Mouse (Mus musculus): ENCODE measurements at regions not wholly inside any gene's neighbourhood (a gene's known extent, or its start where the extent isn't known, plus 50 kb on each side); places are given as distances from the start of the nearest gene placed in this dataset.
"Not testable (repeated sequence)": the region's sequence is repeated elsewhere in the genome, so short reads cannot be mapped to it uniquely, and the experiment has no call there.

DNA sequence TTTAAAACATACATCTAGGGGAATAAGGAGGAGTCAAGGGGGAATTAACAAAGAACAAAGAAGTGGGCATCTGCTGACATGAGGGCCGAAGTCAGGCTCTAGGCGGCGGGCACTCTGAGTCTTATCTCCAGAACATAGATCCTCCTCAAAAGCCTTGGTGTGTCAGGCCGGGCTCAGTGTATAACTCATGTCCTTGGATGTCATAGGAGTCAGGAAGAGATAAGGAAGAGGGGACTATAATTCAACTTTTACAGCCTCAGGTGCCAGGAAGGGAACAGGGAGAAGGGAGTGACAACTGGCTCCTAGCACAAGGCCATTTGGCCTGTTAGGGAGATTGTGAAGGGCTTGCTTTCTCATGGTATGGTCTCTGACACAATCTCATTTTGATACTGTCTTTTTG, 185.9 kb upstream of the Ube2e2 start:
- ATAC-seq (ENCODE audit: extremely low read depth, insufficient number of reproducible peaks, low FRiP score, low TSS enrichment): not testable (repeated sequence)

DNA sequence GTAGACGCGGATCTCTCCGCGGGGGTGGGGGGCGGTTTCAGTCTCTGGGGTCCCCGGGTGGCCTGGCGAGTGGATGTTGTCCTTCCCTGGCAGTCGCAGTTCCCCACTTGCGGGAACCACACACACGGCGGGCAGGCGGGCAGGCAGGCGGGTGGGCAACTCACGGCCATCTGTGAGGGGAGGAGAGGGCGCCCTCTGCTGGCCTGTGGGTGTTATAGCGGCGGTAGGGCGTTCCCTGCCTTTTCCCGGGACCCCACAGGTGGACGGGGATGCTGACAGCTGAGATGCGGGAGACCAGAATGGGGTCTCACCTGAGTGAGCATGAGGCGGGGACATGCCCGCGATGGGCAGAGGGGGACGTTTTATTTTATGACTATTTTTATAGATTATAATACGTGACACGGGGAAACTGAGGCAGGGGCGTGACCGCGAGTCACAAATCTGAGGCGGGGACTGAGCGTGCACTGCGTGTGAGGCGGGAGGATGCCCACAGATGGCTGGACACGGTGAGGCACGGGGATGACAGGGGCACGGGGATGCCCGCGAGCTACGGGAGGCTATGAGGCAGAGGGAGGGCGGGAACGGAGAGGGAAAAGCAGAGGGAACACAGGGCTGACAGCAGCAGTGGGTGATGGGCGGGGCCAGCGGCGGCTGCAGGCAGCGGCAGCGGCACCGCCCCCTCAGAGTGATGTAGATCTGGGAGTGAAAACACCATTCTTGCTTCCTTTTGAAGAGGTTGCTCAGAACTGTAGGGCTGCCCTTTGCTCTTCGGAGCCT, 148.1 kb upstream of the Ube2e2 start:
- no peak for ATAC-seq (ENCODE audit: extremely low read depth, insufficient number of reproducible peaks, low FRiP score, low TSS enrichment)
- peak overlapping the region; percentile 77 for H3K4me2 ChIP-seq
- H3K36me3 ChIP-seq: no peaks in the 10 kb centered on the region
- H3K4me1 ChIP-seq: peaks cover 8% of the 10 kb centered on the region
- no peaks in the 10 kb centered on the region for H3K9me3 ChIP-seq
- 3% methylated on average over 49 of the region's 49 CpGs for WGBS
- H3K9ac ChIP-seq: peak overlapping the region; percentile 75
- peak overlapping the region; percentile 49 for H3K4me3 ChIP-seq
- H3K27me3 ChIP-seq (replicated peaks): no peaks in the 10 kb centered on the region
- H3K27ac ChIP-seq (replicated peaks): no peak overlapping the region

More for the DNA sequence above, 185.9 kb upstream of the Ube2e2 start:
- not testable (repeated sequence) for H3K4me2 ChIP-seq; H3K27ac ChIP-seq (replicated peaks); H3K4me3 ChIP-seq; H3K4me1 ChIP-seq; H3K36me3 ChIP-seq; H3K27me3 ChIP-seq (replicated peaks); H3K9ac ChIP-seq
- WGBS: 76% methylated on average over 4 of the region's 4 CpGs
- peaks cover 27% of the 10 kb centered on the region; the same call in 1 of the 2 replicates for H3K9me3 ChIP-seq

DNA sequence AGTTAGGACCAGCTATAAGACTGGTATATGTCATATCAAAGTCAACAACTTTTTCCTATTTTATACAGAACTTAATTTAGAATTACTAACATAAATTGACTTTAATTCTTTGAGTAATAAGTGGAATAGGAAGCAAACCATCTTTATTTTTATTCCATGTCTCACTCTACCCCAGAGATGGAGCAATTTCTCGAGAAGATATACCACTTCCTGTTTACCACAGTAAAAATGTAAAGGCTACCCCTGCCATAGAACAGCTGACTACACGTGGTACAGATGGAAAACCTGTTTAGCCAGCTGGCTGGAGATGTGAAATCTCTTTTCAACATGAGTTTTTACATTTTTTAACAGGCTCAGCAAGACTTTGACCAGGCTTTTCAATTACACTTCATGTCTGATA, 126.0 kb upstream of the Ube2e2 start:
- no peak overlapping the region for H3K27ac ChIP-seq (replicated peaks)

DNA sequence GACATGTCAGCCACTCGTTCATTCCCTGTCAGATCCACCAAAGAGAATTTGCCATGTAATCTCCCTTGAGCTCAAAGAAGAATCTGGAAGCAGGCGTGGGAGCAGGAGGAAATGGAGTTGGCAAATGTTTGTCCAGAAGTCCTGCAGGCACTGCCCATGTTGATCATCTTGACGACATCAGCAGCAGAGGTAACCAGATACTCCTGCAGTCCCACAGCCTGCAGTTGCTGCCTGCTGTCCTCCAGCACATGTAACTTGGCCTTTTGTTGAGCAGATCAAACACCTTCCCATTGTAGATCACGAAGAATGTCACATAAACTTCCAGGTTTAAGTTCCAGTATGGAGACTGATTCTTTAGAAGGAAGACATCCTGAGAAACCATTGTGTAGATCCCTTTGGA, 121.3 kb upstream of the Ube2e2 start:
- Histone ChIP-seq H3K9me3 (no peaks in the 10 kb centered on the region), H3K36me3 (no peaks in the 10 kb centered on the region), H3K27me3 (replicated peaks) (no peaks in the 10 kb centered on the region), H3K9ac (no peak overlapping the region), H3K27ac (replicated peaks) (no peak overlapping the region), H3K4me1 (no peaks in the 10 kb centered on the region), H3K4me2 (no peak overlapping the region), H3K4me3 (no peak overlapping the region)
- ATAC-seq (ENCODE audit: extremely low read depth, insufficient number of reproducible peaks, low FRiP score, low TSS enrichment): no peak
- 43% methylated on average over 4 of the region's 4 CpGs for WGBS

More for the DNA sequence above, 126.0 kb upstream of the Ube2e2 start:
- no peak for ATAC-seq (ENCODE audit: extremely low read depth, insufficient number of reproducible peaks, low FRiP score, low TSS enrichment)
- WGBS: 30% methylated on average over 2 of the region's 2 CpGs
- Histone ChIP-seq H3K36me3 (no peaks in the 10 kb centered on the region), H3K9me3 (no peaks in the 10 kb centered on the region), H3K4me1 (no peaks in the 10 kb centered on the region), H3K4me2 (no peak overlapping the region), H3K9ac (no peak overlapping the region), H3K27me3 (replicated peaks) (no peaks in the 10 kb centered on the region), H3K4me3 (no peak overlapping the region)

DNA sequence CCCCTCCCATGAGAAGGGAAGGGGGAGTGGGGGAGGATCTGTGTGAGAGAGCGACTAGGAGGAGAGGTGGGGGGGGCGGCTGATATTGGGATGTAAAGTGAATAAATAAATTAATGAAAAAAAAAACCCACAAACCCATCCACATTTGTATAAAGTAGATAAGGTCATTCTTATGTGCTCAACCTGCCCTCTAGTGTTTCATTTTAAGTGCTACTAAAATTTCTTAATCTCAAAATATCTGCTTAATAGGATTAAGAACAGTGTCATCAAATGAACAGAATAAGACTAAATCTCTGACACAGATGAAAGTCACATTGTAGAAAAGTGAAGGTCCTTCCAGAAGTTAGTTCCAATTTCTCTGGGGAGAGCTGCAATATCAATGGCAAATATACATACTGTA, 119.5 kb upstream of the Ube2e2 start:
- 71% methylated on average over 2 of the region's 2 CpGs for WGBS
- not testable (repeated sequence) for H3K9me3 ChIP-seq; H3K4me3 ChIP-seq; H3K4me2 ChIP-seq; H3K4me1 ChIP-seq; ATAC-seq (ENCODE audit: extremely low read depth, insufficient number of reproducible peaks, low FRiP score, low TSS enrichment); H3K36me3 ChIP-seq; H3K27ac ChIP-seq (replicated peaks); H3K27me3 ChIP-seq (replicated peaks); H3K9ac ChIP-seq

DNA sequence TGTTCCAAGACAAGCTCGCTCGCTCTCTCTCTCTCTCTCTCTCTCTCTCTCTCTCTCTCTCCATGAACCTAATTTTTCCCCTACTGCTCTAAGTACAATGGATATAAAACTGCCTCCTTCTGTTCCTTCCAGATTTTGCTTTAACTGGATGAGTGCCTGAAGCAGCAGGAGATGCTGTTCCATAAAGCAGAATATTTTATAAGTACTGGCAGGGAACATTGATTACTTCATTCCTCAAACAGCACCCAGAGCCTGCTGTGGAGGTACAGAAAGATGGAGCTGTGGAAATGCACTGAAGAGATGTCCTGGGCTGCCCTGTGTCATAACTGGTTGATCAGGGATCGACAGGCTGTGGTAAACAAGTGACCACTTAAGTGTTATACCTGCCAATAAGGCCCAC, 89.8 kb upstream of the Ube2e2 start:
- Histone ChIP-seq H3K27me3 (replicated peaks) (no peaks in the 10 kb centered on the region), H3K4me3 (no peak overlapping the region), H3K27ac (replicated peaks) (no peak overlapping the region), H3K9ac (no peak overlapping the region), H3K36me3 (no peaks in the 10 kb centered on the region), H3K4me2 (no peak overlapping the region), H3K9me3 (no peaks in the 10 kb centered on the region), H3K4me1 (no peaks in the 10 kb centered on the region)
- 85% methylated on average over 3 of the region's 3 CpGs for WGBS
- no peak for ATAC-seq (ENCODE audit: extremely low read depth, insufficient number of reproducible peaks, low FRiP score, low TSS enrichment)

DNA sequence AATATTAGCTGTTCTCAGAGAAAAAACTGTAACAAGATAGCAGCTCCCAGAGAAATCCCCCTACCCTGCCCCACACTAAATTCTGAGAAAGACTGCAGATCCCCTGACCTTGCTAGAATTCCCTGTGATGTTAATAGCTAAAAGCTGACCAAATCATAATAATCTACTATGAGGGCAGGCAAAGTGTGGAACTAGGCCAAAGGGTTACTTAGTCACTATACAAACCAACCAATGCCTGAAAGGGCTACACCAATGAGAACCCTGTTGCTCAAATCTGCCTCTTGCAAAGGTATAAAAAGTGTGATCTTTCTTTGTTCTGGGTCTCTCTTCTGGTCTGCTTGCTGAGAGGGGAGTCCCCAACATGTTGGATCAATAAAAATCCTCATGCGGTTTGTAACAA, 69.8 kb upstream of the Ube2e2 start:
- no peaks in the 10 kb centered on the region for H3K27me3 ChIP-seq (replicated peaks)

DNA sequence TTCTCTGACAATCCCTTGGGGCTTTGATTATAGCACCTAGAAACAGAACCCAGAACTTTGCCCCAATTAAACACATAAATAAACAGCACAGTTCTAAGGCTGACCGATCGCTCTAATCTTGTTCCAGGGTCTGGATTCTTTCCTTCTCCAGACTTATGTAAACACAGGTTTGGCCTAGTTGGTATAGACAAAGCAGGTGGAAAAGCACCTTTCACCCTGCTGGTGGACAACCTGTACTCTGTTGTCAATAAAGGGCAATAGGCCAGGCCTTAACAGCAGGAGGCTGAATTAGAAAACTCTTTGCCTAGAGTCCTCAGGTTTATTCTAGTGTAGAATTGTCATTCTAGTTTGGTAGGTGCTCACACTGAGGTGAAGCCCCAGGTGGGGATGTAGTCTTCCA, 69.2 kb upstream of the Ube2e2 start:
- ATAC-seq (ENCODE audit: extremely low read depth, insufficient number of reproducible peaks, low FRiP score, low TSS enrichment): no peak
- Histone ChIP-seq H3K4me2 (no peak overlapping the region), H3K9me3 (no peaks in the 10 kb centered on the region), H3K36me3 (no peaks in the 10 kb centered on the region), H3K9ac (no peak overlapping the region), H3K27ac (replicated peaks) (no peak overlapping the region), H3K4me3 (no peak overlapping the region), H3K4me1 (no peaks in the 10 kb centered on the region), H3K27me3 (replicated peaks) (no peaks in the 10 kb centered on the region)
- 80% methylated on average over 2 of the region's 2 CpGs for WGBS

More for the DNA sequence above, 69.8 kb upstream of the Ube2e2 start:
- Histone ChIP-seq H3K9me3 (no peaks in the 10 kb centered on the region), H3K4me2 (no peak overlapping the region), H3K9ac (no peak overlapping the region), H3K36me3 (no peaks in the 10 kb centered on the region), H3K27ac (replicated peaks) (no peak overlapping the region), H3K4me3 (no peak overlapping the region), H3K4me1 (no peaks in the 10 kb centered on the region)
- no peak for ATAC-seq (ENCODE audit: extremely low read depth, insufficient number of reproducible peaks, low FRiP score, low TSS enrichment)
- 94% methylated on average over 1 of the region's 1 CpGs for WGBS
